Mouse (Mus musculus) liver, embryonic 14.5 days (tissue): ENCODE data around the gene Tmem39b. TPM values are rescaled to one million over a fixed set of nuclear protein-coding genes. Genes with fewer than 3 reads are reported as not detected.

Source experiments
- ATAC-seq: fragments of 200-750 bp; cut with Nextera tagmentation; 2 replicates; pipeline ENCODE4 v1.8.0; 2017; ENCODE audit warnings: moderate number of reproducible peaks, mild to moderate bottlenecking, moderate library complexity; ENCODE audit not compliant: insufficient read depth
- DNase-seq, 3 experiments: peaks; one replicate each; pipeline ENCODE4 v3.0.0-alpha.2; 2012 to 2013; ENCODE audit warnings: low read depth in 3 of 3, low spot score in 3 of 3
- H3K27ac ChIP-seq: fragments of 300-500 bp; sonication (generic); 2 replicates; pipeline ENCODE4 v1.5.1; 2014; ENCODE audit warnings: moderate library complexity, mild to moderate bottlenecking, control low read depth, inconsistent platforms
- H3K27me3 ChIP-seq: fragments of 300-500 bp; sonication (generic); 2 replicates; pipeline ENCODE4 v1.6.1; 2014; ENCODE audit warnings: mild to moderate bottlenecking, low read length, moderate library complexity; ENCODE audit not compliant: control insufficient read depth, insufficient read depth
- H3K36me3 ChIP-seq: fragments of 300-500 bp; sonication (generic); replicated peaks from 2 replicates; pipeline ENCODE4 v1.6.1; 2014; ENCODE audit warnings: low read depth; ENCODE audit not compliant: control insufficient read depth, insufficient read depth
- H3K4me1 ChIP-seq, 2 experiments: fragments of 200-500 bp in 1 of 2; fragments of 300-500 bp in 1 of 2; sonication (generic) in 1 of 2; replicated peaks; 2 replicates each; pipeline ENCODE4 v1.6.1; 2012 to 2014; ENCODE audit warnings: antibody characterized with exemption in 1 of 2, inconsistent platforms in 1 of 2, low read length in 1 of 2; ENCODE audit not compliant: control insufficient read depth in 2 of 2, insufficient read depth in 2 of 2
- H3K4me2 ChIP-seq: fragments of 300-500 bp; sonication (generic); 2 replicates; pipeline ENCODE4 v1.6.1; 2014; ENCODE audit warnings: low read depth, mild to moderate bottlenecking, control low read depth, moderate library complexity
- H3K4me3 ChIP-seq, 2 experiments: fragments of 200-500 bp in 1 of 2; fragments of 300-500 bp in 1 of 2; sonication (generic) in 1 of 2; 2 replicates each; pipeline ENCODE4 v1.5.1; 2012 to 2014; ENCODE audit warnings: low read depth in 2 of 2, low read length in 2 of 2, mild to moderate bottlenecking in 2 of 2, control low read depth in 1 of 2, inconsistent platforms in 1 of 2, moderate library complexity in 1 of 2; ENCODE audit not compliant: insufficient read depth in 1 of 2
- H3K9ac ChIP-seq: fragments of 300-500 bp; sonication (generic); replicated peaks from 2 replicates; pipeline ENCODE4 v1.6.1; 2014; ENCODE audit warnings: mild to moderate bottlenecking, control low read depth, moderate library complexity
- H3K9me3 ChIP-seq: fragments of 300-500 bp; sonication (generic); 2 replicates; pipeline ENCODE4 v1.6.1; 2016; ENCODE audit warnings: low read length, mixed read lengths; ENCODE audit not compliant: control insufficient read depth
- CTCF ChIP-seq: IDR thresholded peaks from 2 replicates; pipeline ENCODE4 v1.5.1; 2016; ENCODE audit warnings: antibody characterized with exemption, low read depth, control low read depth
- EP300 ChIP-seq: IDR thresholded peaks from 2 replicates; pipeline ENCODE4 v1.6.1; 2016; ENCODE audit warnings: antibody characterized with exemption, low read depth
- WGBS: fragments of 180-500 bp; shearing (Covaris S2); extraction: QIAGEN DNeasy Blood & Tissue Kit; methylation state at CpG from one replicate; pipeline ENCODE4 v1.1.7; 2014; ENCODE audit not compliant: insufficient replicate concordance; 5-methylcytosine and 5-hydroxymethylcytosine counted together
- polyA plus RNA-seq, 2 experiments: library from polyadenylated mRNA; depleted of rRNA in 1 of 2; stranded (reverse) in 1 of 2; unstranded in 1 of 2; fragments of >200 nt; fragmentation: Nextera tagmentation in 1 of 2; extraction: Ambion mirVana in 1 of 2; gene quantifications; 2 replicates each; pipeline versions ENCODE4 v1.2.1 to v1.2.3; 2012 to 2014

Tmem39b gene
- polyA plus RNA-seq, 2 experiments: 5.5 to 9.3 TPM

DNA sequence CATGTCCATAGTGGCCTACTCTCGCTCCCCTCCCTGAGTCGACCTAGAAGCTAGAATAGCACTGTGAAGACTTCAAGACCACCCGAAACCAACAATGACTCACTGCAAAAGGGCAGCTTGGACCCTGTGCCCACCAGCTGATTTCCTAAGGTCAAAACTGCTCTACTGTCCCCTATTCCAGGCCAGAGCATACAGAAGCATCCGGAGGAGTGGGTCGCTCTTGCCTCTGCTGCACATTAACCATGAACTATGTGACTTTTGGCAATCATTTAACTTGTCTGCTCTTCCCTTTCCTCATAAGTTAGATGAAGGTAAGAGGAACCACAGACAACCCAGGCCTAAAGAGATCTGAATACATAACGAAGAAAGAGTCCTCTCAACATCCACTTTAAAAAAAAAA lies 12.1 kb downstream of the Tmem39b start:
- DNase-seq (no peak), ATAC-seq (no peak)
- H3K4me3 ChIP-seq: no peak overlapping the region
- TF ChIP-seq CTCF: no peak
- TF ChIP-seq EP300: no peak
- H3K27me3 ChIP-seq: no peaks in the 10 kb centered on the region
- H3K27ac ChIP-seq: no peak overlapping the region
- no peak overlapping the region for H3K9ac ChIP-seq
- no peaks in the 10 kb centered on the region for H3K9me3 ChIP-seq
- no peak overlapping the region for H3K4me2 ChIP-seq
- 78% methylated on average over 6 of the region's 6 CpGs for WGBS
- no peaks in the 10 kb centered on the region; the same call in 1 of the 2 replicates for H3K36me3 ChIP-seq
- no peaks in the 10 kb centered on the region for H3K4me1 ChIP-seq

DNA sequence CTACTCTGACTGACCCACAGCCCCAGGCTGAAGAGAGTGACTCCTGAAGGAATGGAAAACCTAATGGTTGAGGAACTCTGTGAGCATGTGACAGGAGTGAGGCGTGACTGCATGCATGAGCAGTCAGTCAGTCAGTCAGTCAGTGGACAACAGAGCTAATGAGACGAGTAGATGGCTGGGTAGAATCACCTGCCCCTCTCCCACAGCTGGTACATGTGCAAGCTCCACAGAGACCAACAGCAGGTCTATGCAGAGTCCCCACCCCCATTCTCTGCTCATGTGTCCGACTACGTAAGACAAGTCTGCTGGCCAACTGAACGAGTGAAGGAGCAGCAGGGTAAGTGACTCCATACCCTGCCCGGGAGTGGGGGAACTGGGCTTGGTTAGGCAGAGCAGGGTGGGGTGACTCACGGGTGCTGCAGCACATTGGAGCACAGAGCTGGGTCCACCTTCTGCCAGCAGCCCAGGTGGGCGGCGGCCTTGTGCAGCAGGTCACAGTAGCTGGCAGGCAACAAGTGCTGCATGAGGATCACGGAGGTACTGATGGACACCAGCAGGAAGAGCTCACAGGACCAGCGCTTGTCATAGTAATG lies 12.6 kb downstream of the Tmem39b start:
- Histone ChIP-seq H3K27ac (no peak overlapping the region), H3K36me3 (no peaks in the 10 kb centered on the region; the same call in 1 of the 2 replicates), H3K4me3 (no peak overlapping the region), H3K4me2 (no peak overlapping the region), H3K4me1 (no peaks in the 10 kb centered on the region), H3K9ac (no peak overlapping the region), H3K27me3 (no peaks in the 10 kb centered on the region), H3K9me3 (no peaks in the 10 kb centered on the region)
- DNase-seq: no peak
- no peak for TF ChIP-seq CTCF
- no peak for TF ChIP-seq EP300
- ATAC-seq: no peak
- WGBS: 69% methylated on average over 11 of the region's 11 CpGs

DNA sequence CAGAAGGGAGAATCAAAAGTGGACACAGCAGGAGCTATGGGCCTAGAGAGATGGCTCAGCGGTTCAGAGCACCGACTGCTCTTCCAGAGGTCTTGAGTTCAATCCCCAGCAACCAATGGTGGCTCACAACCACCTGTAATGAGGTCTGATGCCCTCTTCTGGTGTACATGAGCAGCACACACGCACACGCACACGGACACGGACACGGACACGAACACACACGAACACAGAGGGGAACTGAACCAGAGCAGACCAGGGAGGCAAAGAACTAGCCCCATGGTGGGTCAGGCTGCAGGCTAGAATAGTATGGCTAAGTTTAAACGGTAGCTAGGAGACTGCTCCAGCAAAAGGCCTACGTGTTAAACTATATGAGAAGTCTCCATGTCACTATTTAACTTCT lies 14.8 kb downstream of the Tmem39b start:
- Histone ChIP-seq H3K36me3 (no peaks in the 10 kb centered on the region; the same call in 1 of the 2 replicates), H3K9me3 (no peaks in the 10 kb centered on the region), H3K9ac (no peak overlapping the region), H3K4me1 (no peaks in the 10 kb centered on the region), H3K4me2 (no peak overlapping the region), H3K27me3 (no peaks in the 10 kb centered on the region), H3K4me3 (no peak overlapping the region), H3K27ac (no peak overlapping the region)
- WGBS: 77% methylated on average over 11 of the region's 11 CpGs
- TF ChIP-seq CTCF: peak; percentile 51
- TF ChIP-seq EP300: no peak
- ATAC-seq (no peak), DNase-seq (no peak)

DNA sequence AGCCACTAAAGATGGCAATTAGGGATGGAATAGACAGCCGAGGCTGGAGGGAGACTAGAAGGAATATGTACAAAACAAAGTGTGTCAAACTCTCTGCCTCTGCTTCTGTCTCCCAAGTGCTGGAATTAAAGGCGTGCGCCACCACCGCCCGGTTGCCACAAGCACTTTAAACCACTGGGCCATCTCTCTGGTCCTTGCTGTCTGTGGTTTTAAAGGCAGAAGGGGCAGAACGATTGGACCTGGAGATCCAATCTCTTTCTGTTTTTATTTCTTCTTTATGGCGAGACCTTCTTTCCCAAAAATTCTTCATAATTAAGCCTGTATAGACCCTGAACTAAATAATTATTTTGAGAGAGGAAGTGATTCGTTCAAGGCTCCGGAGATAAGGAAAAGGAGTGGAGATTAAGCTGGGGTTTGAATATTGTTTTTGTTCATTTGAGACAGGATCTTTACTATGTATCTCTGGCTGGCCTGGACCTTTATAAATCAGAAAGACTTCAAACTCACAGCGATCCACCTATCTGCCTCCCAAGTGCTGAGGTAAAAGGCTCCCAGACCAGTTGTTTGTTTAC lies 23.7 kb downstream of the Tmem39b start:
- ATAC-seq (peak; percentile 35), DNase-seq (no peak)
- TF ChIP-seq EP300 (no peak), CTCF (0 out of 2 replicates have a peak, but pooled peaks have one; percentile 1)
- no peak overlapping the region for H3K27ac ChIP-seq
- no peaks in the 10 kb centered on the region for H3K27me3 ChIP-seq
- H3K4me1 ChIP-seq: peaks cover 9 to 13% of the 10 kb centered on the region in 2 experiments
- no peaks in the 10 kb centered on the region for H3K9me3 ChIP-seq
- H3K9ac ChIP-seq: peak overlapping the region; percentile 78
- 3% methylated on average over 10 of the region's 10 CpGs for WGBS
- H3K4me3 ChIP-seq: peak overlapping the region; percentile 90
- H3K4me2 ChIP-seq: peak overlapping the region; percentile 98
- H3K36me3 ChIP-seq: no peaks in the 10 kb centered on the region

DNA sequence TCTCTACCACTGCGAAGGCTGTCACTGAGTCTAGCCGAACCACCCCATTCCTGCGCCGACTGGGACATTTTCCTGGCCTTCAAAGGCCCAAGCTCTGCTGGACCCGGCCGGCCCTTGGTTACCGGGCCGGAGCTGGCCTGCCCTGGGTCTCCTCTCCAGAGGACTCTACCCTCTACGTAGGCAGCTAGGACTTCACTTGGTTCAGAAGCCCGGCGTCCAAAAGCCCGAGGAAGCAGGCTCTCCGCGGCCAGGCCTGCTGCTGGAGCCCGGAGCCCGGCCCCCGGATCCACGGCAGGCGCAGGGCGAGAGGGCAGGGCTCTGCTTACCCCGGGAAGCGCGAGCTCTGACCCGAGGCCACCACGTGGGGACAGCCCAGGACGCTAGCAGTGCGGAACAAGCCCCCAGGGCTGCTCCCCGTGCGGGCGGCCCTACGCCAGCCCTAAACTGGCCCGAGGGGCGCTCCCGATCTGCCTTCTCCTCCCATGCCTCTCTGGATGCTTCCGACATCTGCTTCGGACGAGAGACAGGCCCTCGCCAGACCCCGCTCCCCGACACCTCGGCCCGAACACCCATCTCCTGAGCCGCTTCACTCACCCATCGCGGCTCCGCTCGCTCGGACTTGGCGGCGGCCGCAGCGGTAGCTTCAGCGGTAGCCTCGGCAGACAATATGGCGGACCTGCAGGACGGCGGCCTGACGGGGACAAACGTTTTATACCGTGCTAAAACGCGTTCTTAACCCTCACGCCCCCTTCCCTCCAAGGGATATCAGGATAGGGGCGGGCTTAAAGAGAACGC lies 24.4 kb downstream of the Tmem39b start, which contains the start of gene Kpna6:
TSS of gene Kpna6 (minus strand) at position 685 of the 795 bp plus-strand sequence.
- peak; percentile 70 to 74 (median 73) for DNase-seq
- H3K36me3 ChIP-seq: no peaks in the 10 kb centered on the region; the same call in 1 of the 2 replicates
- TF ChIP-seq CTCF (peak; percentile 22; the same call in 1 of the 2 replicates), EP300 (no peak)
- WGBS: under 1% methylated on average over 65 of the region's 65 CpGs
- H3K9ac ChIP-seq: peak within 1 kb of the TSS; percentile 78
- peak; percentile 81 for ATAC-seq
- peak within 1 kb of the TSS; percentile 90 for H3K4me3 ChIP-seq
- H3K4me1 ChIP-seq: peaks cover 9 to 13% of the 10 kb centered on the region in 2 experiments
- H3K27ac ChIP-seq: peak within 1 kb of the TSS; percentile 45
- H3K4me2 ChIP-seq: peak within 1 kb of the TSS; percentile 98
- no peaks in the 10 kb centered on the region for H3K27me3 ChIP-seq
- H3K9me3 ChIP-seq: no peaks in the 10 kb centered on the region
